ENCODE assay signal across 8 mouse cellular contexts in genomic region chr11:44665156-44665682, GRCm38 (mm10). TPM values are rescaled to one million over a fixed set of nuclear protein-coding genes. Genes with fewer than 3 reads are reported as not detected.
DNase-seq lines count a peak whose midpoint lies in the region; ATAC-seq lines count a peak whose summit lies in the region.

No protein-coding gene starts in this region.

- peak overlapping the region; percentile 33 for H3K9ac ChIP-seq in embryonic facial prominence, embryonic 12.5 days
- H3K9ac ChIP-seq in heart, embryonic 16.5 days (ENCODE audit: low read length) = peak overlapping the region; percentile 68
- H3K9ac ChIP-seq in stomach, embryonic 16.5 days (ENCODE audit: low read length) = peak overlapping the region; percentile 54

- H3K4me2 ChIP-seq in embryonic facial prominence, embryonic 12.5 days (replicated peaks) = peak overlapping the region; percentile 55
- H3K4me2 ChIP-seq in heart, embryonic 16.5 days (ENCODE audit: low read depth, low read length) = peak overlapping the region; percentile 79
- peak overlapping the region; percentile 45 for H3K4me2 ChIP-seq in stomach, embryonic 16.5 days (ENCODE audit: low read depth, low read length)

- peaks cover 32% of the 10 kb centered on the region for H3K4me1 ChIP-seq in embryonic facial prominence, embryonic 12.5 days
- peaks cover 11% of the 10 kb centered on the region; the same call in 1 of the 2 replicates for H3K4me1 ChIP-seq in heart, embryonic 16.5 days (ENCODE audit: control insufficient read depth, insufficient read depth, low read length)
- H3K4me1 ChIP-seq in stomach, embryonic 16.5 days (ENCODE audit: control insufficient read depth, insufficient read depth, low read length) = peaks cover 8% of the 10 kb centered on the region

- ATAC-seq in embryonic facial prominence, embryonic 12.5 days (ENCODE audit: insufficient number of reproducible peaks, insufficient read depth, low FRiP score, low TSS enrichment) = peak; percentile 78; the same call in 1 of the 2 replicates
- peak; percentile 82 for ATAC-seq in heart, embryonic 16.5 days (replicated peaks; ENCODE audit: extremely low read depth, insufficient read depth, low FRiP score)
- no peak for ATAC-seq in stomach, embryonic 16.5 days (ENCODE audit: insufficient read depth, low FRiP score)

- H3K27ac ChIP-seq in embryonic facial prominence, embryonic 12.5 days = peak overlapping the region; percentile 77
- peak overlapping the region; percentile 81 for H3K27ac ChIP-seq in heart, embryonic 16.5 days (ENCODE audit: low read length)
- peak overlapping the region; percentile 39; the same call in 1 of the 2 replicates for H3K27ac ChIP-seq in stomach, embryonic 16.5 days (ENCODE audit: low read length)

- no peaks in the 10 kb centered on the region for H3K9me3 ChIP-seq in embryonic facial prominence, embryonic 12.5 days
- H3K9me3 ChIP-seq in heart, embryonic 16.5 days (replicated peaks; ENCODE audit: control insufficient read depth, low read length) = no peaks in the 10 kb centered on the region
- no peaks in the 10 kb centered on the region for H3K9me3 ChIP-seq in stomach, embryonic 16.5 days (replicated peaks; ENCODE audit: control insufficient read depth, low read length)

- H3K4me3 ChIP-seq in embryonic facial prominence, embryonic 12.5 days = peak overlapping the region; percentile 26
- peak overlapping the region; percentile 47 for H3K4me3 ChIP-seq in heart, embryonic 16.5 days (ENCODE audit: low read length)
- peak overlapping the region; percentile 16 for H3K4me3 ChIP-seq in stomach, embryonic 16.5 days (replicated peaks; ENCODE audit: low read length)

- no peaks in the 10 kb centered on the region for H3K36me3 ChIP-seq in embryonic facial prominence, embryonic 12.5 days
- no peaks in the 10 kb centered on the region for H3K36me3 ChIP-seq in heart, embryonic 16.5 days (ENCODE audit: control insufficient read depth, insufficient read depth)
- no peaks in the 10 kb centered on the region for H3K36me3 ChIP-seq in stomach, embryonic 16.5 days (ENCODE audit: control insufficient read depth, insufficient read depth, low read length)

- under 1% methylated on average over 18 of the region's 18 CpGs for WGBS in embryonic facial prominence, embryonic 12.5 days
- 4% methylated on average over 18 of the region's 18 CpGs for WGBS in heart, embryonic 16.5 days
- WGBS in stomach, embryonic 16.5 days = 20% methylated on average over 18 of the region's 18 CpGs

- no peaks in the 10 kb centered on the region for H3K27me3 ChIP-seq in embryonic facial prominence, embryonic 12.5 days
- no peaks in the 10 kb centered on the region for H3K27me3 ChIP-seq in heart, embryonic 16.5 days (ENCODE audit: control insufficient read depth, insufficient read depth, low read length)
- peaks cover 3% of the 10 kb centered on the region; the same call in 1 of the 2 replicates for H3K27me3 ChIP-seq in stomach, embryonic 16.5 days (ENCODE audit: control insufficient read depth, insufficient read depth, low read length)

- peak; percentile 16 for DNase-seq in right cerebral cortex, postnatal 14 days
- DNase-seq in right cerebral cortex, postnatal 25 days = no peak
- peak; percentile 80 for DNase-seq in kidney, postnatal 10 days
- DNase-seq in lung, postnatal 36 days = peak; percentile 61
- no peak for DNase-seq in layer of hippocampus, adult 8-10 months (ENCODE audit: low spot score in 2 of 2)

RNA-seq across cellular contexts. Expression of gene Ebf1, which starts 48.1 kb away (rescaled TPM):
- polyA plus RNA-seq in embryonic facial prominence, embryonic 12.5 days (2016; fragmentation: Nextera tagmentation; extraction: Ambion mirVana) = 66.2 and 76.0 TPM in 2 replicates
- 13.6 and 16.2 TPM in 2 replicates for polyA plus RNA-seq in heart, embryonic 16.5 days (2015; fragmentation: Nextera tagmentation; extraction: Ambion mirVana)
- 11.5 and 12.4 TPM in 2 replicates for polyA plus RNA-seq in stomach, embryonic 16.5 days (2015; fragmentation: Nextera tagmentation; extraction: Ambion mirVana)
- total RNA-seq in layer of hippocampus, adult 8-10 months (2022) = 1 to 10 TPM; 2.8 to 5.3 (median 3.4) TPM

Comparison
In these comparisons a context has a peak if more than half of its experiments do, and no peak if none do; other contexts are left out.
1. DNase-seq: peak in right cerebral cortex, postnatal 14 days (single experiment), kidney, postnatal 10 days (single experiment) and lung, postnatal 36 days (single experiment); none in right cerebral cortex, postnatal 25 days (single experiment) and layer of hippocampus, adult 8-10 months (0 of 2).
2. Peak in every context shown above with its lines, with median percentiles within 50 percentile points of each other: H3K27ac ChIP-seq, H3K4me2 ChIP-seq, H3K4me3 ChIP-seq and H3K9ac ChIP-seq.